Mouse (Mus musculus) left cerebral cortex, postnatal 10 days (tissue): ENCODE measurements around the gene Ppard. TPM values are rescaled to one million over a fixed set of nuclear protein-coding genes. Genes with fewer than 3 reads are reported as not detected.
"Not testable (repeated sequence)": the region's sequence is repeated elsewhere in the genome, so short reads cannot be mapped to it uniquely, and the experiment has no call there.

ENCODE experiments used
- DNase-seq, 2 experiments: peaks; one replicate each; pipeline ENCODE4 v3.0.0; 2021 to 2022; ENCODE audit warnings: low spot score in 2 of 2, mixed read lengths in 1 of 2; ENCODE audit errors: extremely low spot score in 1 of 2
- intact Hi-C: fragments of 180-260 bp; cut with DNase I; formaldehyde crosslinking; loops from one replicate; pipeline ENCODE4 v1.15.1; 2025
- total RNA-seq, 2 experiments: library from RNA; stranded (reverse); gene quantifications; 2 replicates each; pipeline ENCODE4 v1.2.3; 2021

Ppard gene
- total RNA-seq, 2 experiments from 2014 or later, result 19.4 to 23.8 TPM

DNA sequence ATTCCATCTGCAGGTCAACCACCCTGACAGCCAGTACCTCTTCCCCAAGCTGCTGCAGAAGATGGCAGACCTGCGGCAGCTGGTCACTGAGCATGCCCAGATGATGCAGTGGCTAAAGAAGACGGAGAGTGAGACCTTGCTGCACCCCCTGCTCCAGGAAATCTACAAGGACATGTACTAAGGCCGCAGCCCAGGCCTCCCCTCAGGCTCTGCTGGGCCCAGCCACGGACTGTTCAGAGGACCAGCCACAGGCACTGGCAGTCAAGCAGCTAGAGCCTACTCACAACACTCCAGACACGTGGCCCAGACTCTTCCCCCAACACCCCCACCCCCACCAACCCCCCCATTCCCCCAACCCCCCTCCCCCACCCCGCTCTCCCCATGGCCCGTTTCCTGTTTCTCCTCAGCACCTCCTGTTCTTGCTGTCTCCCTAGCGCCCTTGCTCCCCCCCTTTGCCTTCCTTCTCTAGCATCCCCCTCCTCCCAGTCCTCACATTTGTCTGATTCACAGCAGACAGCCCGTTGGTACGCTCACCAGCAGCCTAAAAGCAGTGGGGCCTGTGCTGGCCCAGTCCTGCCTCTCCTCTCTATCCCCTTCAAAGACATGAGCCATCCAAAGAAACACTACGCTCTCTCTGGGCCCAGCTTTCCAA, 67.3 kb downstream of the Ppard start:
- intact Hi-C loops, result no loop called here
- no peak for DNase-seq

GRCm38 (mm10) chr17:28300323-28300722, 67.8 kb downstream of the Ppard start:
- intact Hi-C loops, result no loop called here
- DNase-seq, result peak in 1 of 2 experiments; percentile 56

GRCm38 (mm10) chr17:28300850-28301249, 68.3 kb downstream of the Ppard start:
- DNase-seq, result no peak
- intact Hi-C loops, result no loop called here

GRCm38 (mm10) chr17:28305172-28305571, 72.7 kb downstream of the Ppard start:
- intact Hi-C loops, result no loop called here
- DNase-seq, result no peak

GRCm38 (mm10) chr17:28308297-28309195, 76.0 kb downstream of the Ppard start:
- intact Hi-C loops, result loop anchor here (2.0 kb wide), 1 partner anchor 76 kb away; the partner anchor contains the start of gene Ppard
- DNase-seq, result peak; percentile 84 to 89

DNA sequence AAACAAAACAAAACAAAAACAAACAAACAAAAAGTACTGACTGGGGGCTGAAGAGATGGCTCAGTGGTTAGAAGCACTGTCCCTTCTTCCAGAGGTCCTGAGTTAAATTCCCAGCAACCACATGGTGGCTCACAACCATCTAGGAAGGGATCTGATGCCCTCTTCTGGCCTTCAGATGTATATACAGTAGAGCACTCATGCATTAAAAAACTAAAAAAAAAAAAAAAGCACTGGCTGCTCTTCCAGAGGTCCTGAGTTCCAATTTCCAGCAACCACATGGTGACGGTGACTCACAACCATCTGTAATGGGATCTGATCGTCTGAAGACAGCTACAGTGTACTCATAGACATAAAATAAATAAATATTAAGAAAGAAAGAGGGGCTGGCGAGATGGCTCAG, 78.3 kb downstream of the Ppard start:
- no peak for DNase-seq
- intact Hi-C loops, result no loop called here

- no peak for DNase-seq
- intact Hi-C loops, result no loop called here
Measured at GRCm38 (mm10) chr17:28311366-28312132, 79.0 kb downstream of the Ppard start.

- no peak for DNase-seq
- intact Hi-C loops, result no loop called here
Measured at GRCm38 (mm10) chr17:28312232-28313211, 80.0 kb downstream of the Ppard start.

DNA sequence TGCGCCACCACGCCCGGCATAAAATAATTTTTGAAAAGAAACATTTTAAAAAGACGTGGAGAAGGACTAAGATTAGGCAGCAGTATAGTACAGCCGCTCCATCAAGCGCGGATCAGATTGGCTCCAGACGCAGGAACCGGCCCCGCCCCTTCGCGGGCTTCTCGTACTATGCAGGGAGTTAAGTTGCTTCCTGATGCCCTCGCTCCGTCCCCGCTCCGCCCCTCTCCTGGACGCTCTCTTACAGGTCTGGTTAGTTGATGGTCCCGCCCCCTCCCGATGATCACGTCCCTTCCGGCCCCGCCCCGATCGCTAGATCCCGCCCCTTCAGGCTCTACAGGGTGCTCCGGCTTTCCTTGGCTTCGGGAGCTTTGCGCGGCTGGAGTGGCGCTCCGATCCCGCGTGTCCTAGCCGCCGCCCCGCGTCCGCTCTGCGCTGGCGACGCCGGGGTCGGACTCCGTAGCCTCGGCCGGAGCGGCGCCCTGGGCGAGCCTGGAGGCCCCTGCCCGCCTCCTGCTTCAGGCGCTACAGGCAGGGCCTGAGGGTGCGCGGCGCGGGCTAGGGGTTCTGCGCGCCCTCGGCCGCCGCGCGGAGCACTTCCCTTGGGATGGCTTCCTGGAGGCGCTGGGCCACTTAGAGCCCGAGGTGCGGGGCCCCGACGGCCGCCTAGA, 80.8 kb downstream of the Ppard start, which contains the start of gene Fance:
Gene Fance, plus strand, starts transcription at position 308 of the 668 bp plus-strand sequence.
- intact Hi-C loops, result no loop called here
- DNase-seq, result peak; percentile 92 to 98

DNA sequence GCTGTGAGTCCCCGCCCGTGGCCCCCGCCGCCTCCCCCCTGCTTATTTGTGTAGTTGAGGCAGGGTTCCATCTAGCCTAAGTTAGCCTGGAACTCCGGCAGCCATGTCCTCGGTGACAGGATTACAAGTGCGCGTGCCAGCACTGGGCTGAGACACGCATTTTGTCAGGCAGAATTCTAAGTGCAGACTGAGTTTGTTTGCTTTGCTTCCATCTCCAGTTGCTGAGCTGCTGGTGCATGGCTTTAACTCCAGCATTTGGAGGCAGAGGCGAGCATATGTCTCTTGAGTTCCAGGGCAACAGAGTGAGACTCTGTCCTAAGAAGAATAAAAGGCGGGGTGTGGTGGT, 81.4 kb downstream of the Ppard start:
- intact Hi-C loops, result no loop called here
- no peak for DNase-seq

GRCm38 (mm10) chr17:28315611-28316160, 83.2 kb downstream of the Ppard start:
- intact Hi-C loops, result no loop called here
- peak in 1 of 2 experiments; percentile 58 for DNase-seq

- intact Hi-C loops, result no loop called here
- DNase-seq, result no peak
Measured at GRCm38 (mm10) chr17:28316476-28316875, 84.0 kb downstream of the Ppard start.

- intact Hi-C loops, result no loop called here
Measured at GRCm38 (mm10) chr17:28317091-28317490, 84.6 kb downstream of the Ppard start.

DNA sequence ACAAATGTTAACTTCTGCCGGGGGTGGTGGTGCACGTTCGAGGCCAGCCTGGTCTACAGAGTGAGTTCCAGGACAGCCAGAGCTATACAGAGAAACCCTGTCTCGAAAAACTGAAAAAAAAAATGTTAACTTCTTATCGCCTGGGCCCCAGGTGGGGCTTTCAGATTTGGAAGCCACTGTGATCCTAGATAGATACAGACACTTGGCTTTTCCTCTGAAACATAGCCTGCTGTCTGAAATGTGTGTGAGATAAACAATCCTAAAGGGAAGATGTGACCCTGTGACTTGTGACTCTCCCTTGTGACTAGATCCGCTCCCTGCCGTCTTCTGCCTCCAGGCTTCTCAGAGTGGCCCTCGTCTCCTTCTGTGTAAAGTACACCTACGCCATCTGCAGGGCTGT, 85.2 kb downstream of the Ppard start:
- intact Hi-C loops, result no loop called here
- no peak for DNase-seq

More at GRCm38 (mm10) chr17:28317091-28317490, 84.6 kb downstream of the Ppard start:
- no peak for DNase-seq

DNA sequence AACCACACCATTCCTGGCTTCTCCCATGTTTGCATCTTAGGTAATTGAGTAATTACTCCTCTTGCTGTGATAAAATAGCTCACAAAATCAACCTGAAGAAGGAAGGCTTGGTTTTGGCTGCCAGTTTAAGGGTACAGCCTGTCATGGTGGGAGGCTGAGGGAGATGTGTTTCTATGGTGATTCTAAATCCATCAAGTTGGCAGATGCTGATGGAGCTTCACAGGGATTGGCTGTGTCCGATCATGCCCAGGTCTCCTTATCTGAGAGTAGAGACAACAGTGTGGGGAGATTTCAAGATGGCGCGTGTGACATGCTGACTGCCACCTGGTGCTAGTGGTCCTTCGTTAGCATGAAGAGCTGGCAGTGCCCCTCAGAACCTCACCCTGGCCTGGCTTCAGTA, 89.2 kb downstream of the Ppard start:
- intact Hi-C loops, result no loop called here
- DNase-seq, result no peak

DNA sequence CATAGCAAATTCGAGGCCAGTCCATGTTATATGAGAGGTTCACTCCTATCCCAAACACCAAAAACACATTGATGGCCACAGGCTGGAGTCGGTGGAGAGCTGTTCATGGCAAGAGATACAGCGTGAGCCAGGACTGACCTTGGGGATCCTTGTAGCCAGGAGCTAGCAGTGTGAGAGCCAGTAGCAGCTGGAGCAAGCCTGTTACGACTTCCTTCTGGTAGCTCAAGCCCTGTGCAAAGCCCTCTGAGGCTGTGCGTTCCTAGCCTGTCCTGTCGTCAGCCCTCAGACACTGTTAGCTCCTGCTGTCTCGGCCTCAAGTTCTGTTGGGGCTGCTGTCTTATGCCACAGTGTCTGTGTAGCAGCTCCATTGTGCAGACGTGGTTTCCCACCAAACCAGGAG, 91.3 kb downstream of the Ppard start:
- DNase-seq, result no peak
- intact Hi-C loops, result no loop called here

DNA sequence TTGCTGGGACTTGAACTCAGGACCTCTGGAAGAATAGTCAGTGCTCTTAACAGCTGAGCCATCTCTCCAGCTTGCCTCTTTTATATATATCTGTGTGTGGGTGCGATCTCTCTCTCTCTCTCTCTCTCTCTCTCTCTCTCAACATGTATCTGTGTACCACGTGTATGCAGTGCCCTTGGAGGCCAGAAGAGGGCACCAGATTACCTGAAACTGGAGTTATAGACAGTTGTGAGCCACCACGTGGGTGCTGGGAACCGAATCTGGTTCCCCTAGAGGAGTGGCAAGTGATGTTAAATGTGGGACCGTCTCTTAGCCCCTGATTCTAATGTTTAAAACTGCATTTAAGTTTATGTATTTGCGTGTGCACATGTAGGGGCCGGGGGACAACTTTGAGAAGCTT, 91.9 kb downstream of the Ppard start:
- DNase-seq, intact Hi-C loops: not testable (repeated sequence)
